Mouse (Mus musculus) retina, adult 2 months (tissue): ENCODE results near the gene Atp13a2.
A peak's percentile ranks its signal among the peaks of the same experiment; 100 is the strongest.

ENCODE experiments used
- DNase-seq: peaks from one replicate; pipeline ENCODE4 v3.0.0-alpha.2; 2012; ENCODE audit warnings: low read depth, low spot score

Gene Atp13a2

GRCm38 (mm10) chr4:140962207-140962909, 24.3 kb upstream of the Atp13a2 start:
- no peak for DNase-seq

- DNase-seq, result no peak
Measured at GRCm38 (mm10) chr4:140962950-140963349, 23.7 kb upstream of the Atp13a2 start.

- DNase-seq, result no peak
Measured at GRCm38 (mm10) chr4:140963941-140964597, 22.6 kb upstream of the Atp13a2 start.

- DNase-seq, result peak; percentile 53
Measured at GRCm38 (mm10) chr4:140964620-140965019, 22.1 kb upstream of the Atp13a2 start.

GRCm38 (mm10) chr4:140967386-140968159, 19.1 kb upstream of the Atp13a2 start:
- DNase-seq, result no peak

- no peak for DNase-seq
Measured at GRCm38 (mm10) chr4:140971691-140972090, 15.0 kb upstream of the Atp13a2 start.

GRCm38 (mm10) chr4:140974408-140974807, 12.3 kb upstream of the Atp13a2 start:
- no peak for DNase-seq

GRCm38 (mm10) chr4:140975356-140975755, 11.3 kb upstream of the Atp13a2 start:
- no peak for DNase-seq

- DNase-seq, result no peak
Measured at GRCm38 (mm10) chr4:140977278-140977677, 9.4 kb upstream of the Atp13a2 start.

GRCm38 (mm10) chr4:140977886-140978692, 8.6 kb upstream of the Atp13a2 start:
- no peak for DNase-seq

- DNase-seq, result no peak
Measured at GRCm38 (mm10) chr4:140981605-140982004, 5.1 kb upstream of the Atp13a2 start.

GRCm38 (mm10) chr4:140982808-140983207, 3.9 kb upstream of the Atp13a2 start:
- DNase-seq, result no peak

- DNase-seq, result no peak
Measured at GRCm38 (mm10) chr4:140983442-140983841, 3.2 kb upstream of the Atp13a2 start.

GRCm38 (mm10) chr4:140984544-140984943, 2.1 kb upstream of the Atp13a2 start:
- DNase-seq, result no peak

- DNase-seq, result no peak
Measured at GRCm38 (mm10) chr4:140986024-140986710, 506 bp upstream of the Atp13a2 start.

- DNase-seq, result no peak
Measured at GRCm38 (mm10) chr4:140987476-140987875, 803 bp downstream of the Atp13a2 start.

- no peak for DNase-seq
Measured at GRCm38 (mm10) chr4:140988706-140989290, 2.1 kb downstream of the Atp13a2 start.

- no peak for DNase-seq
Measured at GRCm38 (mm10) chr4:140989447-140989846, 2.8 kb downstream of the Atp13a2 start.

GRCm38 (mm10) chr4:140992215-140992614, 5.5 kb downstream of the Atp13a2 start:
- no peak for DNase-seq

- DNase-seq, result no peak
Measured at GRCm38 (mm10) chr4:140993846-140994245, 7.2 kb downstream of the Atp13a2 start.

GRCm38 (mm10) chr4:140995811-140996210, 9.1 kb downstream of the Atp13a2 start:
- no peak for DNase-seq
